Mouse (Mus musculus) CH12.LX (cell line): ENCODE data around the gene Pbx1. TPM values are rescaled to one million over a fixed set of nuclear protein-coding genes. Genes with fewer than 3 reads are reported as not detected.

ENCODE experiments used
- DNase-seq: peaks from one replicate; pipeline ENCODE4 v3.0.0-alpha.2; 2013; ENCODE audit errors: extremely low read depth
- H3K27ac ChIP-seq: 2 replicates; pipeline ENCODE4 v1.5.1; 2012; ENCODE audit warnings: low read depth, mild to moderate bottlenecking, control low read depth, moderate library complexity; ENCODE audit not compliant: insufficient read depth
- H3K27me3 ChIP-seq: replicated peaks from 2 replicates; pipeline ENCODE3; 2012; ENCODE audit warnings: inconsistent platforms
- H3K36me3 ChIP-seq, 2 experiments: replicated peaks in 1 of 2; 2 replicates each; pipeline versions ENCODE3 to v1.6.1; 2012; ENCODE audit warnings: inconsistent platforms in 1 of 2, low read length in 1 of 2, mild to moderate bottlenecking in 1 of 2, mixed read lengths in 1 of 2, moderate library complexity in 1 of 2; ENCODE audit not compliant: control insufficient read depth in 1 of 2, insufficient read depth in 1 of 2
- H3K4me1 ChIP-seq, 2 experiments: 2 replicates each; pipeline ENCODE4 v1.6.1; 2012; ENCODE audit warnings: inconsistent platforms in 1 of 2, moderate library complexity in 1 of 2; ENCODE audit not compliant: insufficient read depth in 2 of 2, control insufficient read depth in 1 of 2
- H3K4me2 ChIP-seq: 2 replicates; pipeline ENCODE4 v1.6.1; 2012; ENCODE audit warnings: low read depth, mild to moderate bottlenecking, control low read depth; ENCODE audit not compliant: poor library complexity, insufficient read depth, severe bottlenecking
- H3K4me3 ChIP-seq, 3 experiments: fragments of 150-350 bp in 1 of 3; sonication (generic) in 1 of 3; replicated peaks in 1 of 3; 2 replicates each; pipeline versions ENCODE3 to v1.5.1; 2011 to 2012; ENCODE audit warnings: low read depth in 2 of 3, low read length in 2 of 3, mild to moderate bottlenecking in 2 of 3, moderate library complexity in 2 of 3, control low read depth in 1 of 3, improper control_type of control experiment in 1 of 3, inconsistent platforms in 1 of 3, mixed read lengths in 1 of 3; ENCODE audit not compliant: poor library complexity in 1 of 3
- H3K79me2 ChIP-seq: replicated peaks from 2 replicates; pipeline ENCODE4 v1.6.1; 2012; ENCODE audit warnings: mild to moderate bottlenecking, moderate library complexity; ENCODE audit not compliant: control insufficient read depth, poor library complexity, insufficient read depth, severe bottlenecking; ENCODE audit errors: extremely low read depth
- H3K9ac ChIP-seq: 2 replicates; pipeline ENCODE4 v1.6.1; 2012; ENCODE audit warnings: low read depth, mild to moderate bottlenecking, control low read depth, moderate library complexity; ENCODE audit not compliant: insufficient read depth
- H3K9me3 ChIP-seq: replicated peaks from 2 replicates; pipeline ENCODE3; 2012; ENCODE audit warnings: low read length, inconsistent platforms, mixed read lengths
- BHLHE40 ChIP-seq: IDR thresholded peaks from 2 replicates; pipeline ENCODE4 v1.6.1; 2011; ENCODE audit warnings: mild to moderate bottlenecking, low read depth, low read length, improper control_type of control experiment
- CHD1 ChIP-seq: IDR thresholded peaks from 2 replicates; pipeline ENCODE4 v1.6.1; 2012; ENCODE audit warnings: low read depth, low read length, improper control_type of control experiment, inconsistent platforms
- E2F4 ChIP-seq: IDR thresholded peaks from 2 replicates; pipeline ENCODE4 v1.6.1; 2011; ENCODE audit warnings: low read depth, low read length, improper control_type of control experiment; ENCODE audit not compliant: insufficient replicate concordance
- HCFC1 ChIP-seq: IDR thresholded peaks from 2 replicates; pipeline ENCODE4 v1.6.1; 2012; ENCODE audit warnings: low read depth, mild to moderate bottlenecking, inconsistent platforms, low read length, improper control_type of control experiment
- JUN ChIP-seq: IDR thresholded peaks from 2 replicates; pipeline ENCODE4 v1.6.1; 2011; ENCODE audit warnings: low read depth, mild to moderate bottlenecking, low read length, improper control_type of control experiment, moderate library complexity; ENCODE audit not compliant: insufficient read depth
- JUND ChIP-seq: conservative IDR thresholded peaks from 2 replicates; pipeline ENCODE4 v1.6.1; 2011; ENCODE audit warnings: low read depth, low read length, improper control_type of control experiment
- KAT2A ChIP-seq: IDR thresholded peaks from 2 replicates; pipeline ENCODE4 v1.6.1; 2012; ENCODE audit warnings: low read length, improper control_type of control experiment, inconsistent platforms; ENCODE audit not compliant: insufficient replicate concordance
- MAFK ChIP-seq: IDR thresholded peaks from 2 replicates; pipeline ENCODE4 v1.6.1; 2011; ENCODE audit warnings: low read length, improper control_type of control experiment; ENCODE audit not compliant: insufficient replicate concordance
- MAX ChIP-seq: IDR thresholded peaks from 2 replicates; pipeline ENCODE4 v1.6.1; 2011; ENCODE audit warnings: low read length, improper control_type of control experiment
- MAZ ChIP-seq: IDR thresholded peaks from 2 replicates; pipeline ENCODE4 v1.6.1; 2012; ENCODE audit warnings: low read depth, mild to moderate bottlenecking, inconsistent platforms, low read length, improper control_type of control experiment, moderate library complexity
- MXI1 ChIP-seq: IDR thresholded peaks from 2 replicates; pipeline ENCODE4 v1.6.1; 2011; ENCODE audit warnings: mild to moderate bottlenecking, low read depth, low read length, improper control_type of control experiment
- MYC ChIP-seq: IDR thresholded peaks from 2 replicates; pipeline ENCODE4 v1.6.1; 2011; ENCODE audit warnings: low read depth, mild to moderate bottlenecking, improper control_type of control experiment, low read length
- NELFE ChIP-seq: IDR thresholded peaks from 2 replicates; pipeline ENCODE4 v1.6.1; 2011; ENCODE audit warnings: low read depth, low read length, improper control_type of control experiment
- NRF1 ChIP-seq: IDR thresholded peaks from 2 replicates; pipeline ENCODE4 v1.6.1; 2014; ENCODE audit warnings: low read depth, mild to moderate bottlenecking, inconsistent platforms, low read length, improper control_type of control experiment, moderate library complexity
- PAX5 ChIP-seq: IDR thresholded peaks from 2 replicates; pipeline ENCODE4 v1.6.1; 2012; ENCODE audit warnings: low read length, inconsistent platforms, mixed read lengths
- POLR2A ChIP-seq: IDR thresholded peaks from 2 replicates; pipeline ENCODE4 v1.6.1; 2011; ENCODE audit warnings: low read depth, mild to moderate bottlenecking, improper control_type of control experiment, low read length
- POLR2AphosphoS2 ChIP-seq: IDR thresholded peaks from 2 replicates; pipeline ENCODE4 v1.6.1; 2011; ENCODE audit warnings: low read depth, low read length, improper control_type of control experiment
- RCOR1 ChIP-seq: conservative IDR thresholded peaks from 2 replicates; pipeline ENCODE4 v1.6.1; 2012; ENCODE audit warnings: low read depth, mild to moderate bottlenecking, inconsistent platforms, low read length, improper control_type of control experiment
- SIN3A ChIP-seq: IDR thresholded peaks from 2 replicates; pipeline ENCODE4 v1.6.1; 2012; ENCODE audit warnings: low read length, improper control_type of control experiment, inconsistent platforms
- TBP ChIP-seq: conservative IDR thresholded peaks from 2 replicates; pipeline ENCODE4 v1.6.1; 2011; ENCODE audit warnings: low read depth, low read length, improper control_type of control experiment
- UBTF ChIP-seq: IDR thresholded peaks from 2 replicates; pipeline ENCODE4 v1.6.1; 2012; ENCODE audit warnings: low read depth, mild to moderate bottlenecking, inconsistent platforms, low read length, improper control_type of control experiment, moderate library complexity
- USF1 ChIP-seq: IDR thresholded peaks from 2 replicates; pipeline ENCODE4 v1.6.1; 2014; ENCODE audit warnings: low read depth, mild to moderate bottlenecking, inconsistent platforms, low read length, improper control_type of control experiment
- ZC3H11A ChIP-seq: IDR thresholded peaks from 2 replicates; pipeline ENCODE4 v1.6.1; 2012; ENCODE audit warnings: low read depth, mild to moderate bottlenecking, inconsistent platforms, low read length, improper control_type of control experiment
- ZKSCAN1 ChIP-seq: IDR thresholded peaks from 2 replicates; pipeline ENCODE4 v1.6.1; 2012; ENCODE audit warnings: low read depth, inconsistent platforms, low read length, improper control_type of control experiment, borderline replicate concordance
- ZMIZ1 ChIP-seq: IDR thresholded peaks from 2 replicates; pipeline ENCODE4 v1.6.1; 2012; ENCODE audit warnings: low read depth, mild to moderate bottlenecking, inconsistent platforms, low read length, improper control_type of control experiment
- dilution Hi-C: fragments of 300-500 bp; cut with MboI; formaldehyde crosslinking; loops from 2 replicates; pipeline ENCODE4 v1.14.3; 2020; ENCODE audit warnings: low sequenced_read_pairs; ENCODE audit not compliant: extremely low pct_unique_long_range_greater_than_20kb, extremely low pct_ligation_motif_present
- in situ Hi-C: fragments of 300-500 bp; cut with MboI; formaldehyde crosslinking; loops from 3 replicates; pipeline ENCODE4 v1.14.3; 2019; ENCODE audit warnings: low sequenced_read_pairs, low pct_ligation_motif_present, low pct_unique_long_range_greater_than_20kb, mixed read lengths
- polyA plus RNA-seq: library from polyadenylated mRNA; unstranded; fragments of >175 nt; gene quantifications from 2 replicates; pipeline ENCODE4 v1.2.1, GENCODE M21; 2012; ENCODE audit warnings: low read depth; ENCODE audit not compliant: insufficient read length
- total RNA-seq, 2 experiments: library from RNA; depleted of rRNA; stranded (reverse); fragments of 300-350 nt in 1 of 2; fragments of >200 nt in 1 of 2; gene quantifications; 2 replicates each; pipeline ENCODE4 v1.2.3; 2012 to 2014

Pbx1 gene
- total and polyA plus RNA-seq, 3 experiments = not detected

GRCm38 (mm10) chr1:168213595-168213994 lies 218.5 kb downstream of the Pbx1 start:
- H3K79me2 ChIP-seq = no peaks in the 10 kb centered on the region
- H3K27ac ChIP-seq = no peak overlapping the region
- H3K36me3 ChIP-seq = no peaks in the 10 kb centered on the region
- H3K9ac ChIP-seq = no peak overlapping the region
- no peak overlapping the region for H3K4me3 ChIP-seq
- in situ Hi-C loops = no loop called here
- no peaks in the 10 kb centered on the region for H3K4me1 ChIP-seq
- TF ChIP-seq ZKSCAN1 (no peak), RCOR1 (no peak), NELFE (no peak), KAT2A (no peak), JUN (no peak), MXI1 (no peak), PAX5 (no peak), NRF1 (no peak), POLR2A (no peak), CHD1 (no peak), BHLHE40 (no peak), TBP (no peak), ZC3H11A (no peak), USF1 (no peak), E2F4 (no peak)
- H3K9me3 ChIP-seq = peaks cover 80% of the 10 kb centered on the region
- no peak for DNase-seq
- H3K4me2 ChIP-seq = no peak overlapping the region
- dilution Hi-C loops = no loop called here
- H3K27me3 ChIP-seq = no peaks in the 10 kb centered on the region

DNA sequence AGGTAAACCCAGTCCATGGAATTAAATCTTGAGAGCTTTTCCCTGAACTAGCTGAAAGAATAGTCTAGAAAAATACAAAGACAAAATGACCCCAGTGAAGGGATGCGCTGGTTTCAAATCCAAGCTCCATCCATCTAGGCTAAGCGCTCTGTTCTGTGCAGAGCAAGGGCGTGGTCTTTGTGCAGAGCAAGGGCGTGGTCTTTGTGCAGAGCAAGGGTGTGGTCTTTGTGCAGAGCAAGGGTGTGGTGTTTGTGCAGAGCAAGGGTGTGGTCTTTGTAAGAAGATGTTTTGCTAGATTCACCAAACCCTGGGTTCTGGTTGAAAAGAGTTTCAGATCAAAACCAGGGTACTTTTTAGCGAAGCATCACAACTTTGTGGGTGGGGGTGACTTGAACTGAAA lies 221.7 kb downstream of the Pbx1 start:
- Histone ChIP-seq H3K27ac (no peak overlapping the region), H3K4me2 (no peak overlapping the region), H3K4me1 (no peaks in the 10 kb centered on the region), H3K79me2 (no peaks in the 10 kb centered on the region), H3K27me3 (no peaks in the 10 kb centered on the region), H3K9ac (no peak overlapping the region), H3K9me3 (peaks cover 77% of the 10 kb centered on the region), H3K4me3 (no peak overlapping the region), H3K36me3 (no peaks in the 10 kb centered on the region)
- in situ Hi-C loops (no loop called here), dilution Hi-C loops (no loop called here)
- DNase-seq = no peak
- no peak for TF ChIP-seq ZKSCAN1
- TF ChIP-seq HCFC1 = no peak
- no peak for TF ChIP-seq ZMIZ1
- no peak for TF ChIP-seq UBTF
- TF ChIP-seq MAFK = no peak
- no peak for TF ChIP-seq BHLHE40
- TF ChIP-seq KAT2A = no peak
- no peak for TF ChIP-seq JUND
- TF ChIP-seq PAX5 = no peak
- TF ChIP-seq MYC = no peak
- no peak for TF ChIP-seq TBP
- TF ChIP-seq POLR2AphosphoS2 = no peak
- no peak for TF ChIP-seq POLR2A
- no peak for TF ChIP-seq MAX
- no peak for TF ChIP-seq SIN3A
- no peak for TF ChIP-seq NRF1
- no peak for TF ChIP-seq JUN
- TF ChIP-seq USF1 = no peak
- no peak for TF ChIP-seq RCOR1
- TF ChIP-seq MAZ = no peak
